Mouse (Mus musculus) midbrain, embryonic 11.5 days (tissue): Measurements from ENCODE around the gene Efna5. TPM values are rescaled to one million over a fixed set of nuclear protein-coding genes. Genes with fewer than 3 reads are reported as not detected.

Source experiments
- ATAC-seq: fragments of 200-750 bp; cut with Nextera tagmentation; 2 replicates; pipeline ENCODE4 v1.8.0; 2017; ENCODE audit warnings: moderate TSS enrichment, moderate library complexity; ENCODE audit not compliant: low FRiP score
- DNase-seq: peaks from one replicate; pipeline ENCODE4 v3.0.0; 2015; ENCODE audit warnings: low spot score; ENCODE audit errors: missing footprints
- H3K27ac ChIP-seq: fragments of 300-500 bp; sonication (generic); 2 replicates; pipeline ENCODE4 v1.5.1; 2014; ENCODE audit warnings: low read depth, low read length
- H3K27me3 ChIP-seq: fragments of 300-500 bp; sonication (generic); 2 replicates; pipeline ENCODE4 v1.6.1; 2014; ENCODE audit warnings: mild to moderate bottlenecking, low read length, moderate library complexity, mixed read lengths; ENCODE audit not compliant: control insufficient read depth, insufficient read depth
- H3K36me3 ChIP-seq: fragments of 300-500 bp; sonication (generic); 2 replicates; pipeline ENCODE4 v1.6.1; 2014; ENCODE audit warnings: mild to moderate bottlenecking, low read length, moderate library complexity, mixed read lengths; ENCODE audit not compliant: control insufficient read depth, insufficient read depth
- H3K4me1 ChIP-seq: fragments of 300-500 bp; sonication (generic); 2 replicates; pipeline ENCODE4 v1.6.1; 2014; ENCODE audit warnings: low read length; ENCODE audit not compliant: control insufficient read depth, insufficient read depth
- H3K4me2 ChIP-seq: fragments of 300-500 bp; sonication (generic); 2 replicates; pipeline ENCODE4 v1.6.1; 2014; ENCODE audit warnings: mild to moderate bottlenecking, moderate library complexity
- H3K4me3 ChIP-seq: fragments of 300-500 bp; sonication (generic); 2 replicates; pipeline ENCODE4 v1.5.1; 2014; ENCODE audit warnings: low read depth, low read length
- H3K9ac ChIP-seq: fragments of 300-500 bp; sonication (generic); 2 replicates; pipeline ENCODE4 v1.6.1; 2014; ENCODE audit warnings: low read length
- H3K9me3 ChIP-seq: fragments of 300-500 bp; sonication (generic); 2 replicates; pipeline ENCODE4 v1.6.1; 2016; ENCODE audit warnings: low read length; ENCODE audit not compliant: control insufficient read depth
- WGBS: fragments of 180-500 bp; shearing (Covaris S2); extraction: QIAGEN DNeasy Blood & Tissue Kit; methylation state at CpG from one replicate; pipeline ENCODE4 v1.1.7; 2014; 5-methylcytosine and 5-hydroxymethylcytosine counted together
- polyA plus RNA-seq: library from polyadenylated mRNA; unstranded; fragments of >200 nt; fragmentation: Nextera tagmentation; extraction: Ambion mirVana; gene quantifications from 2 replicates; pipeline ENCODE4 v1.2.1, GENCODE M21; 2014

Efna5 gene
- polyA plus RNA-seq, 1 experiment from 2014 or later, result 72.5 TPM

- Histone ChIP-seq H3K9ac (no peak overlapping the region), H3K4me2 (no peak overlapping the region), H3K27ac (no peak overlapping the region), H3K27me3 (no peaks in the 10 kb centered on the region), H3K4me3 (no peak overlapping the region), H3K9me3 (no peaks in the 10 kb centered on the region), H3K4me1 (peaks cover 16% of the 10 kb centered on the region), H3K36me3 (no peaks in the 10 kb centered on the region)
- DNase-seq (no peak), ATAC-seq (no peak)
- WGBS, result 81% methylated on average over 7 of the region's 7 CpGs
Measured at GRCm38 (mm10) chr17:62657051-62657450, 224.1 kb downstream of the Efna5 start.

DNA sequence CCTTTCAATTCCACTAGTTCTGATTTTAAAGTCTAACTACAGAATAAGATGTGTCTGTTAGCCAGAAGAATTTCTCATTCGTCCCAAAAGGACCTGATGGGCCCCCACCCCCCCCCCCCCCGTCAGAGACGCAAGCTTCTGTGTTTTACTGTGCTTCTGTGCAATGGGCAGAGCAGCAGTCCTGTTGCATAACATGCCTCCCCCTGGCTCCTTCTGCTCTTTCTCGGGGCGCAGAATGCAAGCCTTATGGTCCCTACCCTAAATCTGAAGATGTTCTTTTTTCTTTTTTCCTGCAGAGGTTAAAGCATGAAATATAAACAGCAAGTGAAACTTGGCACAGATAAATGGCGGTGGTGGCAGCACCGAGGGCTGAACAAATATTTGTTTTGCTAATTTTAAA, 224.5 kb downstream of the Efna5 start:
- Histone ChIP-seq H3K4me2 (no peak overlapping the region), H3K36me3 (no peaks in the 10 kb centered on the region), H3K9ac (no peak overlapping the region), H3K4me1 (peaks cover 16% of the 10 kb centered on the region), H3K27me3 (no peaks in the 10 kb centered on the region), H3K27ac (no peak overlapping the region), H3K4me3 (no peak overlapping the region), H3K9me3 (no peaks in the 10 kb centered on the region)
- WGBS, result 77% methylated on average over 7 of the region's 7 CpGs
- no peak for DNase-seq
- ATAC-seq, result no peak

- DNase-seq, result no peak
- no peak overlapping the region for H3K27ac ChIP-seq
- no peaks in the 10 kb centered on the region for H3K9me3 ChIP-seq
- peaks cover 16% of the 10 kb centered on the region; the same call in 1 of the 2 replicates for H3K4me1 ChIP-seq
- ATAC-seq, result no peak
- no peak overlapping the region for H3K4me3 ChIP-seq
- WGBS, result 73% methylated on average over 16 of the region's 16 CpGs
- no peaks in the 10 kb centered on the region for H3K27me3 ChIP-seq
- H3K9ac ChIP-seq, result no peak overlapping the region
- H3K36me3 ChIP-seq, result no peaks in the 10 kb centered on the region
- no peak overlapping the region for H3K4me2 ChIP-seq
Measured at GRCm38 (mm10) chr17:62655819-62656355, 225.2 kb downstream of the Efna5 start.

GRCm38 (mm10) chr17:62652451-62652850, 228.7 kb downstream of the Efna5 start:
- Histone ChIP-seq H3K27ac (no peak overlapping the region), H3K9me3 (no peaks in the 10 kb centered on the region), H3K36me3 (no peaks in the 10 kb centered on the region), H3K27me3 (no peaks in the 10 kb centered on the region), H3K4me3 (no peak overlapping the region), H3K4me2 (no peak overlapping the region), H3K9ac (no peak overlapping the region), H3K4me1 (peaks cover 6% of the 10 kb centered on the region; the same call in 1 of the 2 replicates)
- DNase-seq (no peak), ATAC-seq (no peak)
- WGBS, result 95% methylated on average over 6 of the region's 6 CpGs

DNA sequence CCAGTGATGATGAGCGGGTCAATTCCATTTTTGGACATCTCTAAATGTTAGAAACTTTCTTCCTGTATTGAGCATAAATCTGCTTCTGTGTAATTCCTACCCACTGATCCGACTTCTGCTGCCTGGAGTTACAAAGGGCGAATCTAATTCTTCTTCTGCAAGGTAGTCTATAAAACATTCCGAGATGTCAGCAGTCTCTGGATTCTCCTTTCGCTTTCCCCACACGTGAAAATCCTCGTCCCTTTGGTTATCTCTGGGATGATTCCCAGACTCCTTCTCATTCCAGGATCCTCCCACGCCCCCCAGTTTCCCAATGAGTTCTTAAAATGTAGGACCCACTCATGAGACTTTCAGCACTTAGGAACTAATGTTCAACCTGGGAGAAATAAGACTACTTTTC, 229.4 kb downstream of the Efna5 start:
- Histone ChIP-seq H3K27ac (no peak overlapping the region), H3K27me3 (no peaks in the 10 kb centered on the region), H3K9ac (no peak overlapping the region), H3K4me1 (no peaks in the 10 kb centered on the region), H3K4me2 (no peak overlapping the region), H3K36me3 (no peaks in the 10 kb centered on the region), H3K9me3 (no peaks in the 10 kb centered on the region), H3K4me3 (no peak overlapping the region)
- ATAC-seq (no peak), DNase-seq (no peak)
- WGBS, result 88% methylated on average over 8 of the region's 8 CpGs

DNA sequence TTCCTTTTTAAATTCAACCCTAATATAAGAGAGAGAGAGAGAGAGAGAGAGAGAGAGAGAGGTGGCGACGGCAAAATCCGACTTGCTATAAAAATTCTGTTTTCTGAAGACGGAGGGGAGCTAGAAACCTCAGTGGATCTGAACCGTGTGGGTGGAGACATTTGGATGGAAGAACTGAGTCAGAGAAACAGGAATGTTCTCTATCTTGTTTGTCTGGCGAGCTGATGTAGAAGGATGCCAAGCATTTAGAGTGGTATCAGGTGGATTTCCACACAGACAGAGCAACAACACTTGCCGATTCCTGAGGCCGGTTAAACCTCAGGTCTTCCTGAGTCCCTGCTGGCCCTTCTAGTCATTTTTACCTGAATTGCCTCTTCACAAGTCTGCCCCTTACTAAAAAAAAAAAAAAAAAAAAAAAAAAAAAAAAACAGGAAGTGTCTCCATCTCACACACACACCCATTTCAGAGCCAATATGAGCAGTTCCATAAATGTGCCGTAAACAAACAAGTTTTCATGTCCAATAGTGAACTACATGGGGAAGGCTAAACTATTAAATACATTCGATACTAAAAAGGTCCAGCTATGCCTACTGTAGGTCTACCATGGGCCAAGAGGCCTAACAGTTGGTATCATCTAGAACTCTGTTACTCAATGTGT, 231.7 kb downstream of the Efna5 start:
- H3K4me1 ChIP-seq, result no peaks in the 10 kb centered on the region
- H3K27me3 ChIP-seq, result no peaks in the 10 kb centered on the region
- ATAC-seq, result no peak
- H3K4me3 ChIP-seq, result no peak overlapping the region
- H3K9me3 ChIP-seq, result no peaks in the 10 kb centered on the region
- no peak overlapping the region for H3K27ac ChIP-seq
- 96% methylated on average over 10 of the region's 10 CpGs for WGBS
- H3K4me2 ChIP-seq, result no peak overlapping the region
- H3K9ac ChIP-seq, result no peak overlapping the region
- no peak for DNase-seq
- no peaks in the 10 kb centered on the region for H3K36me3 ChIP-seq

GRCm38 (mm10) chr17:62646836-62647235, 234.3 kb downstream of the Efna5 start:
- no peaks in the 10 kb centered on the region for H3K27me3 ChIP-seq
- no peaks in the 10 kb centered on the region for H3K4me1 ChIP-seq
- WGBS, result 94% methylated on average over 8 of the region's 8 CpGs
- H3K36me3 ChIP-seq, result no peaks in the 10 kb centered on the region
- H3K27ac ChIP-seq, result no peak overlapping the region
- H3K9me3 ChIP-seq, result no peaks in the 10 kb centered on the region
- H3K4me2 ChIP-seq, result no peak overlapping the region
- H3K4me3 ChIP-seq, result no peak overlapping the region
- ATAC-seq, result no peak
- no peak for DNase-seq
- H3K9ac ChIP-seq, result no peak overlapping the region

DNA sequence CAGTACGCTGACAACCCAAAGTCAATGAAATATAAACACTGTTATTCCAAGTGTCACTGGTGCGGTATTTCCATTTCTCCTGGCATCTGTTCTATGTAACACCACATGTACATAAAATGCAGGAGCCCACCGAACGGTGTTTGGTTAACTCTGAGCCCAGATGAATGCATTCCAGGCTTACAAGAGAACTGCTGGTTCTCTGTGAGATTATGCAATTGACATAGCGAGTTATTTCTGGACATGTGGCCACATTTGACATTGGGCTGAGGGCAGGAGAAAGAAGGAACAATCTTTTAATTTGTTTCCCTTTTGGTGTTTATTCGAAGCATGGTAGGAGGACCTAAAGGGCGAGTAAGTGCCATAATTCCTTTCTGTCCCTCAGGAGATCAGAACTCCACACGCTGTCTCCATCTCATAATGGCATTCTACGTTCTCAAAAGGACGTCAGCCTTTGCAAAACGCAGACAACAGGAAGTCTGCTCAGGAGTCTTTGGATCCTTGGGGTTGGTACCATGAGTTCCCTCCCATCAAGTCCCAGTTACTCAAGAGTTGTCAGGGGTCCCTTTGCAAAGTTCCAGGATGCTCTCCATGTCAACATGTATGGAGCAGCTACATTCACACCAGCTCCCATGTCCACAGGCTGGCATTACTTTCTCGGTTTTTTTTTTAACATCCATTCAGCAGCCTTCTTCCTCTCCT, 238.5 kb downstream of the Efna5 start:
- ATAC-seq (no peak), DNase-seq (no peak)
- Histone ChIP-seq H3K36me3 (no peaks in the 10 kb centered on the region), H3K9ac (no peak overlapping the region), H3K27ac (no peak overlapping the region; the same call in 1 of the 2 replicates), H3K4me3 (no peak overlapping the region), H3K27me3 (no peaks in the 10 kb centered on the region), H3K9me3 (no peaks in the 10 kb centered on the region), H3K4me1 (no peaks in the 10 kb centered on the region), H3K4me2 (no peak overlapping the region)
- 83% methylated on average over 12 of the region's 12 CpGs for WGBS

- Histone ChIP-seq H3K9ac (no peak overlapping the region), H3K27ac (no peak overlapping the region), H3K27me3 (no peaks in the 10 kb centered on the region), H3K4me2 (no peak overlapping the region), H3K9me3 (no peaks in the 10 kb centered on the region), H3K4me3 (no peak overlapping the region), H3K4me1 (no peaks in the 10 kb centered on the region), H3K36me3 (no peaks in the 10 kb centered on the region)
- DNase-seq (no peak), ATAC-seq (no peak)
- 91% methylated on average over 6 of the region's 6 CpGs for WGBS
Measured at GRCm38 (mm10) chr17:62640654-62641053, 240.5 kb downstream of the Efna5 start.
